Mouse (Mus musculus) c-Kit-positive CD71-positive TER-119-positive erythroid progenitor cells, embryonic 14.5 days (primary cell): ENCODE measurements around the gene Cdkn2aipnl.

Source experiments
- DNase-seq: peaks from one replicate; pipeline ENCODE4 v3.0.0-alpha.2; 2013; ENCODE audit warnings: low spot score

Gene Cdkn2aipnl

DNA sequence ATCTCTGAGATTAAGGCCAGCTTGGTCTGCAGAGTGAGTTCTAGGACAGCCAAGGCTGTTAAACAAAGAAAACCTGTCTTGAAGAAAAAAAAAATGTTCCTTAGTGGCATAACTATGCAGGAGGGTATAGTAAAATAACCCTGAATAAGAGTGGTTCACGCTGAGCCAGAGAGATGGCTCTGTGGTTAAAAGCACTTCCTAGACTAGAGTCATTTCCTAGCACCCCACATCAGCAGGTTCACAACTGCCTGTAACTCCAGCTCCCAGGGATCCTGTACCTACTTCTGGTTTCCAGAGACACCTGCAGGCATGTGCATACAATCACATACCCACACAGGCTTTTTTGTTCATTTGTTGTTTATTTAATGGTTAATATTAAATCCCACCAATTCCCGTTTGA lies 38.1 kb downstream of the Cdkn2aipnl start:
- no peak for DNase-seq

DNA sequence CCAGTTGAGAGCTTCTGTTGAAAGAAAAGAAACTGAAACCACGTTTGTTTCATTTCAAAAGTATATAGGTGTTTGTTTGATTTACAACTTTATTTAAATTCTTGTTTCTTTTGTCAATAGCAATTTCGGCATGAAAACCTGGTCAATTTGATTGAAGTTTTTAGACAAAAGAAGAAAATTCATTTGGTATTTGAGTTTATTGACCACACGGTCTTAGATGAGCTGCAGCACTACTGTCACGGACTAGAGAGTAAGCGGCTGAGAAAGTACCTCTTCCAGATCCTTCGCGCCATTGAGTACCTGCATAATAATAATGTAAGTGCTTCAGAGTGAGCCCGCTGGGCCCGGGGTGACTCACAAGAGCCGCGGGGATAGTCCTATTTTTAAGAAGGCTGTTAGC lies 43.5 kb downstream of the Cdkn2aipnl start:
- no peak for DNase-seq

DNA sequence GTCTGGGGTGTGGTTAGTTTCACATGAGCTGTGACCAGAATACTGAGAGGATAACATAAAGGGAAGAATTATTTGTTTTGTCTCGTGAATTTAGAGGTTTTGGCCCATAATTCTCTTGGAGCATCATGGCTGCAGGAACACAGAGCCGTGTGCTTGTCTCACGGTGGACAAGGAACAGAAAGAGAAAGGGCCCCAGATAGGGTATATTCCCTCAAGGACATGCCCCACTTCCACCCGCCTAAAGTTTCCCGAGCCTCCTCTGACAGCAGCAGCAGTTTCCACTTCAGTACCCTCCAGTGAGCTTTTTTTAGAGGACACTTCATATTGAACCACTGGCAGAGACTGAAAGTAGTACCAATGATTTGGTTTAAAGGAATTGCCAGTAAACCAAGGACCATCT lies 44.1 kb downstream of the Cdkn2aipnl start:
- no peak for DNase-seq

DNA sequence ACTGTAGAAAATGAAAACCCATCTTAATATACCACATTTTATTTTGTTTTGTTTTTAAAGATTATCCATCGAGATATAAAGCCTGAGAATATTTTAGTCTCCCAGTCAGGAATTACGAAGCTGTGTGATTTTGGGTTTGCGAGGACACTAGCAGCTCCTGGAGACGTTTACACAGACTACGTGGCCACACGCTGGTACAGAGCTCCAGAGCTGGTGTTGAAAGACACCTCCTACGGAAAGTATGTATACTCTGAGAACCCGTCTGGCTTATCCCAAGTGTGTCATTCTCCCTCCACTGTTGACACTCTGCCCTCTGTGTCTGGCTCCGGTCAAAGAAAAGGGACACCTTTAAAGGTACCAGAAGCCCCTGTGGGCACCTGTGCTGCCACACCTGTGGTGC lies 50.8 kb downstream of the Cdkn2aipnl start:
- DNase-seq, result no peak
